Mouse (Mus musculus): Measurements from ENCODE around the gene Apobec3.

Gene Apobec3

GRCm38 (mm10) chr15:79951730-79952503 is 60.5 kb downstream of the Apobec3 start:
- DNase-seq = peak; percentile 70 to 82

- DNase-seq = peak; percentile 72 to 76
Measured at GRCm38 (mm10) chr15:79952504-79953231, 61.2 kb downstream of the Apobec3 start.

- peak in 1 of 2 experiments; percentile 55 for DNase-seq
Measured at GRCm38 (mm10) chr15:79953470-79953869, 62.0 kb downstream of the Apobec3 start.

GRCm38 (mm10) chr15:79956559-79956958 is 65.1 kb downstream of the Apobec3 start:
- DNase-seq = no peak

- DNase-seq = no peak
Measured at GRCm38 (mm10) chr15:79958418-79958817, 67.0 kb downstream of the Apobec3 start.

- DNase-seq = no peak
Measured at GRCm38 (mm10) chr15:79961366-79961921, 70.0 kb downstream of the Apobec3 start.

GRCm38 (mm10) chr15:79962661-79963060 is 71.2 kb downstream of the Apobec3 start:
- no peak for DNase-seq

GRCm38 (mm10) chr15:79964376-79964775 is 72.9 kb downstream of the Apobec3 start:
- DNase-seq = no peak
